Mouse (Mus musculus) forebrain, postnatal 0 days (tissue): ENCODE data around the gene Utf1. TPM values are rescaled to one million over a fixed set of nuclear protein-coding genes. Genes with fewer than 3 reads are reported as not detected.
A peak's percentile ranks its signal among the peaks of the same experiment; 100 is the strongest.

Source experiments
- ATAC-seq: fragments of 200-750 bp; cut with Nextera tagmentation; 2 replicates; pipeline ENCODE4 v1.8.0; 2017; ENCODE audit warnings: mild to moderate bottlenecking, moderate library complexity
- DNase-seq: peaks from one replicate; pipeline ENCODE4 v3.0.0-alpha.2; 2015
- H3K27ac ChIP-seq: fragments of 300-500 bp; sonication (generic); 2 replicates; pipeline ENCODE4 v1.5.1; 2014; ENCODE audit warnings: low read depth, mild to moderate bottlenecking, antibody characterized with exemption, low read length, moderate library complexity, mixed read lengths
- H3K27me3 ChIP-seq: fragments of 300-500 bp; sonication (generic); 2 replicates; pipeline ENCODE4 v1.6.1; 2014; ENCODE audit warnings: mild to moderate bottlenecking, low read length, mixed read lengths; ENCODE audit not compliant: insufficient read depth
- H3K36me3 ChIP-seq: fragments of 300-500 bp; sonication (generic); 2 replicates; pipeline ENCODE4 v1.6.1; 2014; ENCODE audit warnings: mild to moderate bottlenecking, moderate library complexity; ENCODE audit not compliant: insufficient read depth
- H3K4me1 ChIP-seq: fragments of 300-500 bp; sonication (generic); 2 replicates; pipeline ENCODE4 v1.6.1; 2014; ENCODE audit warnings: antibody characterized with exemption; ENCODE audit not compliant: insufficient read depth
- H3K4me2 ChIP-seq: fragments of 300-500 bp; sonication (generic); 2 replicates; pipeline ENCODE4 v1.6.1; 2014; ENCODE audit warnings: low read depth, mild to moderate bottlenecking, moderate library complexity
- H3K4me3 ChIP-seq: fragments of 300-500 bp; sonication (generic); 2 replicates; pipeline ENCODE4 v1.5.1; 2014; ENCODE audit warnings: low read depth, low read length, mixed read lengths
- H3K9ac ChIP-seq: fragments of 300-500 bp; sonication (generic); 2 replicates; pipeline ENCODE4 v1.6.1; 2014; ENCODE audit warnings: mild to moderate bottlenecking
- H3K9me3 ChIP-seq: fragments of 300-500 bp; sonication (generic); 2 replicates; pipeline ENCODE4 v1.6.1; 2016; ENCODE audit warnings: low read length
- CTCF ChIP-seq: sonication (generic); IDR thresholded peaks from 2 replicates; pipeline ENCODE4 v1.5.1; 2016; ENCODE audit warnings: antibody characterized with exemption, control low read depth, low read depth
- WGBS: fragments of 180-500 bp; shearing (Covaris S2); extraction: QIAGEN DNeasy Blood & Tissue Kit; methylation state at CpG from one replicate; pipeline ENCODE4 v1.1.7; 2014; 5-methylcytosine and 5-hydroxymethylcytosine counted together
- polyA plus RNA-seq: library from polyadenylated mRNA; unstranded; fragments of >200 nt; fragmentation: Nextera tagmentation; extraction: Ambion mirVana; gene quantifications from 2 replicates; pipeline ENCODE4 v1.2.1, GENCODE M21; 2015
- total RNA-seq: library from RNA; depleted of rRNA; stranded (reverse); fragments of >200 nt; gene quantifications from 2 replicates; pipeline ENCODE4 v1.2.3, GENCODE M21; 2014

Gene Utf1
- total and polyA plus RNA-seq, 2 experiments from 2014 or later: not detected

DNA sequence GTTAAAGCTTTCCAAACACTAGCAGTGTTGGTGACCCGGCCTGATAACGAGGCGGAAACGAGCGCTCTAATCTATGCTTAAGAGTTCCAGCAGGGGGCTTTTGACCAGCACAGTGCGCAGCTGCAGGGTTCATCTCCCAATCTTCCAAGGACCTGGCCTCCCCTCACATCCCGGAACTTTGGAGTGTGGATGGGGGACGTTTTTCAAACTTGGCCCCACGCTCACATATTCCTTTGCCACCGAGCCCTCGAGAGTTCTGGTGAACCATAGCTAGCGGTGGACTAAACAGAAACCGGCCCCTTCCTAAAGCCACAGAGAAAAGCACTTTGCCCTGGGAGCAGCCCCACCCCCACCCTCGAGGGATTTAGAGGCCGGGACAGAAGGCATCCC, 6.3 kb downstream of the Utf1 start:
- DNase-seq: peak; percentile 21
- H3K9me3 ChIP-seq: no peaks in the 10 kb centered on the region
- peak overlapping the region; percentile 34 for H3K4me3 ChIP-seq
- ATAC-seq: peak; percentile 81
- H3K4me1 ChIP-seq: no peaks in the 10 kb centered on the region
- WGBS: 3% methylated on average over 15 of the region's 15 CpGs
- H3K9ac ChIP-seq: no peak overlapping the region
- no peak overlapping the region for H3K27ac ChIP-seq
- H3K27me3 ChIP-seq: peaks cover 45% of the 10 kb centered on the region
- peak; percentile 58 for TF ChIP-seq CTCF
- no peaks in the 10 kb centered on the region for H3K36me3 ChIP-seq
- peak overlapping the region; percentile 73 for H3K4me2 ChIP-seq

DNA sequence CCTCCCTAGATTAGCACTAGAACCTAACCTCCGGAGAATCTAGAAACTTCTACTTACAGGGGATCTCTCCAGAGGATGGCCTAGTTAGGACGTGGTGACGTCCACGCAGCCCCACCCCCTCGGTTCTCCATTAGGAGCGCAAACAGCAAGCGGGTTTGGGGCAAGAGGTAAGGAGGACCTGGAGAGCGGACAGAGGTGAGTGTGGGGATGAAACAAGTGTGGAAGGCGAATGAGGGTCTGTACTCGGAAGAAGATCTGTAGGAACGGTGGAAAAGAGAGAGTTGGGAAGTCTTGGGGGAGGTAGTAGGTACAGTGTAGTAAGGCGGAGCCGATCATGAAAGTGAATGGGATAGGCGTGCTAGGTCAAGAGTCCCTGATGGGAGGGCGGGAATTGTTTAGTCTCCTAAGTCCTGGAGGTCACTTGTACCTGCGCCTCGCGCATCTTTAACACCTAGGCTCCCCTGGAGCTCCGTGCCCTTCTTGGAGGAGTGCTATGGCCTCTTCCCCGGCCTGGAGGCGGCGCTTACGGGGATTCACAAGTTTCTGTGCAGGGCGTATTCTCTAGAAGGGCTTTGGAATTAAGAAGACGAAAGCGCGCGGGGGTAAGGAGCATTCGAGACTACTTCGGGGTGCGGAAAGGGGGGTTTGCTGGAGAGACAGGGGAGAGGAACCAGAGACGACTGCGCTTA, 6.8 kb downstream of the Utf1 start:
- Histone ChIP-seq H3K4me3 (peak overlapping the region; percentile 34), H3K4me1 (no peaks in the 10 kb centered on the region), H3K9ac (0 out of 2 replicates have a peak overlapping the region, but pooled peaks have one; percentile 14), H3K36me3 (no peaks in the 10 kb centered on the region), H3K27me3 (peaks cover 40% of the 10 kb centered on the region), H3K9me3 (no peaks in the 10 kb centered on the region), H3K4me2 (peak overlapping the region; percentile 73), H3K27ac (no peak overlapping the region)
- ATAC-seq (peak; percentile 56), DNase-seq (no peak)
- 1% methylated on average over 33 of the region's 33 CpGs for WGBS
- no peak for TF ChIP-seq CTCF

DNA sequence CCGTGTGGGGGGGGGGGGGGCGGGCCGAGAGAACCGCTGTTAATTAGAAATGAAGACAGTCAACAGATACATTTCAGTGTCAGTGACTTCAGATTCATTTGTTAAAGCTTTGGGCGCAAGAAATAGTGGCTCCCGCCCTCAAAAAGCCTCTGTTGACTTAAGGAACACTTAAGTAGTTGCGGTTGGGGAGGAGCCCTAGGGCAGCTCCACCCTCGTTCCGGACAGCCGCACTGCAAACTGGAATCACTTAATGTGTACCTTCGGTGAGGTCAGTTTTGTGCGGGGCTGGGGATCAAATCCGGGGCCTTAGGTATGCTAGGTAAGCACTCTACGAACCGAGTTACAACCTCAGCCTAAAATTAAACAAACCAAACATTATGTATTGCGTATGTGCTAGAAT, 7.5 kb downstream of the Utf1 start:
- peaks cover 33% of the 10 kb centered on the region for H3K27me3 ChIP-seq
- no peak for ATAC-seq
- no peak for DNase-seq
- H3K4me3 ChIP-seq: peak overlapping the region; percentile 34
- WGBS: 10% methylated on average over 16 of the region's 16 CpGs
- no peak for TF ChIP-seq CTCF
- peak overlapping the region; percentile 73 for H3K4me2 ChIP-seq
- H3K9ac ChIP-seq: 0 out of 2 replicates have a peak overlapping the region, but pooled peaks have one; percentile 14
- no peaks in the 10 kb centered on the region for H3K4me1 ChIP-seq
- no peaks in the 10 kb centered on the region for H3K9me3 ChIP-seq
- H3K36me3 ChIP-seq: no peaks in the 10 kb centered on the region
- H3K27ac ChIP-seq: no peak overlapping the region

- DNase-seq (no peak), ATAC-seq (no peak)
- peaks cover 24% of the 10 kb centered on the region; the same call in 1 of the 2 replicates for H3K27me3 ChIP-seq
- H3K9me3 ChIP-seq: no peaks in the 10 kb centered on the region
- WGBS: 57% methylated on average over 6 of the region's 6 CpGs
- H3K4me2 ChIP-seq: no peak overlapping the region
- no peak overlapping the region for H3K4me3 ChIP-seq
- H3K27ac ChIP-seq: no peak overlapping the region
- H3K36me3 ChIP-seq: no peaks in the 10 kb centered on the region
- H3K4me1 ChIP-seq: no peaks in the 10 kb centered on the region
- TF ChIP-seq CTCF: no peak
- H3K9ac ChIP-seq: no peak overlapping the region
These were observed 8.5 kb downstream of the Utf1 start for GRCm38 (mm10) chr7:139951991-139952633.

DNA sequence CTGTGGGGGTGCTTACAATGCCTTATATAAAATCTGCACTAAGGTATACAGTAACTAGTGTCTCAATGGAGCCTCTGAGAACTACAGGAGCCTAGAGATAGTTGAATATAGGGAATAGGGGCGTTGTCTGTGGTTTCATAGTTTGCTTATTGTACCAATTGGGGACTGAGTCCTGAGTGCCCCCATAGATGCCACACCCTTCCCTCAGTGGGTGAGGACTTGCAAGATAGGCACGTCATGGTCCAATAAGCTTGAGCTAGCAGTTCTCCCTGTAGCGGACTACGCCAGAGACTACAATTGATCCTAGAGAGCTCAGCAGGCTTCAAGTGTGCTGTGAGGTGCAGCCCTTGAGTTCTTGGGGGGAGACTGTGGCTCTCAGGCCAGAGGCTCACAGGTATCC, 11.9 kb downstream of the Utf1 start:
- ATAC-seq: no peak
- WGBS: 83% methylated on average over 4 of the region's 4 CpGs
- H3K4me1 ChIP-seq: no peaks in the 10 kb centered on the region
- no peak overlapping the region for H3K9ac ChIP-seq
- H3K4me3 ChIP-seq: no peak overlapping the region
- DNase-seq: no peak
- H3K27me3 ChIP-seq: peaks cover 5% of the 10 kb centered on the region; the same call in 1 of the 2 replicates
- no peak overlapping the region for H3K4me2 ChIP-seq
- no peaks in the 10 kb centered on the region for H3K9me3 ChIP-seq
- H3K36me3 ChIP-seq: no peaks in the 10 kb centered on the region
- no peak overlapping the region for H3K27ac ChIP-seq
- TF ChIP-seq CTCF: no peak

GRCm38 (mm10) chr7:139956658-139957057, 13.1 kb downstream of the Utf1 start:
- no peaks in the 10 kb centered on the region for H3K27me3 ChIP-seq
- WGBS: 80% methylated on average over 3 of the region's 3 CpGs
- DNase-seq (no peak), ATAC-seq (no peak)
- H3K9ac ChIP-seq: no peak overlapping the region
- H3K27ac ChIP-seq: no peak overlapping the region
- H3K4me2 ChIP-seq: no peak overlapping the region
- no peaks in the 10 kb centered on the region for H3K36me3 ChIP-seq
- no peak for TF ChIP-seq CTCF
- H3K4me1 ChIP-seq: no peaks in the 10 kb centered on the region
- H3K4me3 ChIP-seq: no peak overlapping the region
- no peaks in the 10 kb centered on the region for H3K9me3 ChIP-seq

- Histone ChIP-seq H3K27me3 (no peaks in the 10 kb centered on the region), H3K27ac (no peak overlapping the region), H3K9me3 (no peaks in the 10 kb centered on the region), H3K9ac (no peak overlapping the region), H3K4me3 (no peak overlapping the region), H3K36me3 (no peaks in the 10 kb centered on the region), H3K4me2 (no peak overlapping the region), H3K4me1 (no peaks in the 10 kb centered on the region)
- no peak for TF ChIP-seq CTCF
- DNase-seq (no peak), ATAC-seq (no peak)
- 70% methylated on average over 11 of the region's 11 CpGs for WGBS
These were observed 13.8 kb downstream of the Utf1 start for GRCm38 (mm10) chr7:139957437-139957836.
